Mouse (Mus musculus) kidney, embryonic 15.5 days (tissue): ENCODE measurements around the gene Gm28729. TPM values are rescaled to one million over a fixed set of nuclear protein-coding genes. Genes with fewer than 3 reads are reported as not detected.

Source experiments
- ATAC-seq: fragments of 200-750 bp; cut with Nextera tagmentation; replicated peaks from 2 replicates; pipeline ENCODE4 v1.8.0; 2017; ENCODE audit warnings: moderate TSS enrichment; ENCODE audit not compliant: low FRiP score
- H3K27ac ChIP-seq: fragments of 300-500 bp; sonication (generic); 2 replicates; pipeline ENCODE4 v1.5.1; 2015; ENCODE audit warnings: mild to moderate bottlenecking, inconsistent platforms
- H3K27me3 ChIP-seq: fragments of 300-500 bp; sonication (generic); 2 replicates; pipeline ENCODE4 v1.6.1; 2015; ENCODE audit warnings: inconsistent platforms
- H3K36me3 ChIP-seq: fragments of 300-500 bp; sonication (generic); 2 replicates; pipeline ENCODE4 v1.6.1; 2015; ENCODE audit warnings: inconsistent platforms
- H3K4me1 ChIP-seq: fragments of 300-500 bp; sonication (generic); 2 replicates; pipeline ENCODE4 v1.6.1; 2015; ENCODE audit warnings: inconsistent platforms
- H3K4me2 ChIP-seq: fragments of 300-500 bp; sonication (generic); 2 replicates; pipeline ENCODE4 v1.6.1; 2015; ENCODE audit warnings: moderate library complexity, mild to moderate bottlenecking, inconsistent platforms
- H3K4me3 ChIP-seq: fragments of 300-500 bp; sonication (generic); replicated peaks from 2 replicates; pipeline ENCODE4 v1.5.1; 2015; ENCODE audit warnings: mild to moderate bottlenecking, inconsistent platforms
- H3K9ac ChIP-seq: fragments of 300-500 bp; sonication (generic); 2 replicates; pipeline ENCODE4 v1.6.1; 2015; ENCODE audit warnings: mild to moderate bottlenecking, inconsistent platforms
- H3K9me3 ChIP-seq: fragments of 300-500 bp; sonication (generic); replicated peaks from 2 replicates; pipeline ENCODE4 v1.6.1; 2016; ENCODE audit warnings: inconsistent platforms
- WGBS: fragments of 180-500 bp; shearing (Covaris S2); methylation state at CpG from one replicate; pipeline ENCODE4 v1.1.7; 2015; ENCODE audit warnings: mixed read lengths; 5-methylcytosine and 5-hydroxymethylcytosine counted together
- polyA plus RNA-seq: library from polyadenylated mRNA; unstranded; fragments of >200 nt; fragmentation: Nextera tagmentation; extraction: Ambion mirVana; gene quantifications from 2 replicates; pipeline ENCODE4 v1.2.1, GENCODE M21; 2015

Gm28729 gene
- polyA plus RNA-seq, 1 experiment from 2014 or later = not detected

GRCm38 (mm10) chr9:96450900-96451720, 74.0 kb downstream of the Gm28729 start:
- H3K4me2 ChIP-seq = no peak overlapping the region
- no peaks in the 10 kb centered on the region for H3K9me3 ChIP-seq
- ATAC-seq = no peak
- H3K9ac ChIP-seq = no peak overlapping the region
- H3K4me1 ChIP-seq = 0 out of 2 replicates have a peak, but pooled peaks cover 6% of the 10 kb centered on the region
- H3K36me3 ChIP-seq = no peaks in the 10 kb centered on the region
- 66% methylated on average over 12 of the region's 12 CpGs for WGBS
- no peak overlapping the region for H3K4me3 ChIP-seq
- no peak overlapping the region; the same call in 1 of the 2 replicates for H3K27ac ChIP-seq
- H3K27me3 ChIP-seq = no peaks in the 10 kb centered on the region

- Histone ChIP-seq H3K4me1 (0 out of 2 replicates have a peak, but pooled peaks cover 6% of the 10 kb centered on the region), H3K9me3 (no peaks in the 10 kb centered on the region), H3K27ac (no peak overlapping the region), H3K27me3 (no peaks in the 10 kb centered on the region), H3K9ac (no peak overlapping the region), H3K36me3 (no peaks in the 10 kb centered on the region), H3K4me2 (no peak overlapping the region), H3K4me3 (no peak overlapping the region)
- 86% methylated on average over 9 of the region's 9 CpGs for WGBS
- no peak for ATAC-seq
These were observed 75.5 kb downstream of the Gm28729 start for GRCm38 (mm10) chr9:96449514-96449913.

- Histone ChIP-seq H3K4me1 (peaks cover 7% of the 10 kb centered on the region; the same call in 1 of the 2 replicates), H3K4me3 (no peak overlapping the region), H3K36me3 (no peaks in the 10 kb centered on the region), H3K4me2 (no peak overlapping the region), H3K27ac (no peak overlapping the region), H3K9me3 (no peaks in the 10 kb centered on the region), H3K9ac (no peak overlapping the region), H3K27me3 (no peaks in the 10 kb centered on the region)
- WGBS = 74% methylated on average over 4 of the region's 4 CpGs
- ATAC-seq = no peak
These were observed 79.7 kb downstream of the Gm28729 start for GRCm38 (mm10) chr9:96445351-96445750.

GRCm38 (mm10) chr9:96442081-96442480, 83.0 kb downstream of the Gm28729 start:
- Histone ChIP-seq H3K4me3 (no peak overlapping the region), H3K36me3 (no peaks in the 10 kb centered on the region), H3K9me3 (no peaks in the 10 kb centered on the region), H3K9ac (no peak overlapping the region), H3K4me2 (0 out of 2 replicates have a peak overlapping the region, but pooled peaks have one; percentile 21), H3K27me3 (no peaks in the 10 kb centered on the region), H3K27ac (no peak overlapping the region), H3K4me1 (peaks cover 25% of the 10 kb centered on the region)
- no peak for ATAC-seq
- 29% methylated on average over 10 of the region's 10 CpGs for WGBS

- Histone ChIP-seq H3K4me2 (peak overlapping the region; percentile 85), H3K27me3 (no peaks in the 10 kb centered on the region), H3K9ac (peak overlapping the region; percentile 44), H3K36me3 (no peaks in the 10 kb centered on the region), H3K4me1 (peaks cover 41% of the 10 kb centered on the region), H3K4me3 (peak overlapping the region; percentile 50), H3K27ac (peak overlapping the region; percentile 85), H3K9me3 (no peaks in the 10 kb centered on the region)
- peak; percentile 50; the same call in 1 of the 2 replicates for ATAC-seq
- WGBS = 3% methylated on average over 8 of the region's 8 CpGs
These were observed 86.7 kb downstream of the Gm28729 start for GRCm38 (mm10) chr9:96438334-96438871.

- peaks cover 41% of the 10 kb centered on the region for H3K4me1 ChIP-seq
- under 1% methylated on average over 25 of the region's 25 CpGs for WGBS
- peak overlapping the region; percentile 85 for H3K4me2 ChIP-seq
- H3K36me3 ChIP-seq = no peaks in the 10 kb centered on the region
- ATAC-seq = peak; percentile 83
- peak overlapping the region; percentile 85 for H3K27ac ChIP-seq
- H3K4me3 ChIP-seq = peak overlapping the region; percentile 50
- H3K27me3 ChIP-seq = no peaks in the 10 kb centered on the region
- H3K9ac ChIP-seq = peak overlapping the region; percentile 44
- H3K9me3 ChIP-seq = no peaks in the 10 kb centered on the region
These were observed 87.2 kb downstream of the Gm28729 start for GRCm38 (mm10) chr9:96437805-96438333.

GRCm38 (mm10) chr9:96436901-96437804, 87.9 kb downstream of the Gm28729 start:
- ATAC-seq = peak; percentile 14; the same call in 1 of the 2 replicates
- Histone ChIP-seq H3K27ac (peak overlapping the region; percentile 85), H3K4me1 (peaks cover 39% of the 10 kb centered on the region), H3K4me3 (peak overlapping the region; percentile 50), H3K4me2 (peak overlapping the region; percentile 85), H3K27me3 (no peaks in the 10 kb centered on the region), H3K36me3 (no peaks in the 10 kb centered on the region), H3K9ac (peak overlapping the region; percentile 44), H3K9me3 (no peaks in the 10 kb centered on the region)
- WGBS = 13% methylated on average over 28 of the region's 28 CpGs

Other genes with a start within 250 kb of the Gm28729 start
- gene Atp1b3, start 160.8 kb downstream of the Gm28729 start, polyA plus RNA-seq = 172 and 186 TPM in 2 replicates
- 208 and 216 TPM in 2 replicates for gene Rnf7, start 46.6 kb downstream of the Gm28729 start, polyA plus RNA-seq
- gene Rasa2, start 106.4 kb upstream of the Gm28729 start, polyA plus RNA-seq = 17.3 and 18.6 TPM in 2 replicates
- 20.6 TPM in 2 replicates for gene Zbtb38, start 227.6 kb upstream of the Gm28729 start, polyA plus RNA-seq